Mouse (Mus musculus): ENCODE results near the gene Clec2i.

DNA sequence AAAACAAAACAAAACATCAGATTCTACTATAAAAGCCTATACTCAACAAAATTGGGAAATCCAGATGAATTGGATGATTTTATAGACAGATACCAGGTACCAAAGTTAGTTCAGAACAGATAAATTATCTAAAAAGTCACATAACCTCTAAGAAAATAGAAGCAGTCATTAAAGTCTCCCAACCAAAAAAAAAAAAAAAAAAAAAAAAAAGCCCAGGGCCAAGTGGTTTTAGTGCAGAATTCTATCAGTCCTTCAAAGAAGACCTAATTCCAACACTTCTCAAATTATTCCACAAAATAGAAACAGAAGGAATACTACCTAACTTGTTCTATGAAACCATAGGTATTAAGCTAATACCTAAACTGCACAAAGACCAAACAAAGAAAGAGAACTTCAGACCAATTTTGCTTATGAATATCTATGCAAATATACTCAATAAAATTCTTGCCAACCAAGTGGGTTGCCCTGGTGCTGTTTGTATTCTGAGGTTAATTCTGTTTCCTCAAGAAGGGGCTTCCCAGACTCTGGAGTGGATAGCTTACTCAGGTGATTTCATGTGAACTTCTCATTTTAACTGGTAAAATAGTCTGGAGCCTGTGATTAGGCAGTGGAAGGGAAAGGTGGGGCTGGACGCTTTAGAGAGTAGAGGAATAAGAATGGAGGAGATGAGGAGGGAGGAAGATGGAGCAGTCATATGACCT lies 15.3 kb upstream of the Clec2i start:
- TF ChIP-seq USF1 (IDR thresholded peaks at IDR 0.05; ENCODE audit: low read depth), result no peak
- no peak for TF ChIP-seq REST (IDR thresholded peaks at IDR 0.05; ENCODE audit: insufficient read depth, insufficient read length)
- no peak for TF ChIP-seq MYOG (IDR thresholded peaks at IDR 0.05; ENCODE audit: control insufficient read depth in 1 of 3, insufficient read depth in 1 of 3, insufficient read length in 2 of 3, low read depth in 2 of 3)
- no peak for TF ChIP-seq TCF12 (IDR thresholded peaks at IDR 0.05; ENCODE audit: insufficient read depth, poor library complexity, severe bottlenecking)
